Mouse (Mus musculus) adrenal gland, postnatal 10 days (tissue): ENCODE results near the gene Gpha2. TPM values are rescaled to one million over a fixed set of nuclear protein-coding genes. Genes with fewer than 3 reads are reported as not detected.
A peak's percentile ranks its signal among the peaks of the same experiment; 100 is the strongest.

Experiments used
- DNase-seq: peaks from one replicate; pipeline ENCODE4 v3.0.0; 2021; ENCODE audit warnings: mixed read lengths
- microRNA-seq: library from miRNA; unstranded; fragments of <30 nt; microRNA quantifications from one replicate; pipeline ENCODE4 v1.2.0, GENCODE M21; 2021
- total RNA-seq, 2 experiments: library from RNA; stranded (reverse); gene quantifications; 2 replicates each; pipeline ENCODE4 v1.2.3; 2021

Gene Gpha2
- total RNA-seq, 2 experiments from 2014 or later: 16.9 to 18.2 TPM

DNA sequence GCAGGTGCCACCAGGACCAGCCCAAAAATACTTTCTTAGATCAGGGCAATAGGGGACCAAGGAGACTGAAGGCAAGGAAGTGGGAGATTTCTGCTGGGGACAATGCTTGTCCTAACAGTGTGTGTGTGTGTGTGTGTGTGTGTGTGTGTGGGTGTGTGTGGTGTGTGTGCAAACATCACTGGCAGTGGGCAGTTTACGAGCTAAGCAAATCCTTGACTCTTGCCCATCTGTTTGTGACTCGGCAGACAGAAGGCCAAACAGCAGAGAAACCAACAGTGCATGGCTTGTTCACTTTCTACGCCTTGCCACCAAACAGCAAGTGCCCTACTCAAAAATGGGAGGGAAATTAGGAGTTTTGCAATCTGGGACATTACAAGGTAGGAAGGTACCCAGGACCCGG is 47.4 kb downstream of the Gpha2 start:
- DNase-seq: no peak

DNA sequence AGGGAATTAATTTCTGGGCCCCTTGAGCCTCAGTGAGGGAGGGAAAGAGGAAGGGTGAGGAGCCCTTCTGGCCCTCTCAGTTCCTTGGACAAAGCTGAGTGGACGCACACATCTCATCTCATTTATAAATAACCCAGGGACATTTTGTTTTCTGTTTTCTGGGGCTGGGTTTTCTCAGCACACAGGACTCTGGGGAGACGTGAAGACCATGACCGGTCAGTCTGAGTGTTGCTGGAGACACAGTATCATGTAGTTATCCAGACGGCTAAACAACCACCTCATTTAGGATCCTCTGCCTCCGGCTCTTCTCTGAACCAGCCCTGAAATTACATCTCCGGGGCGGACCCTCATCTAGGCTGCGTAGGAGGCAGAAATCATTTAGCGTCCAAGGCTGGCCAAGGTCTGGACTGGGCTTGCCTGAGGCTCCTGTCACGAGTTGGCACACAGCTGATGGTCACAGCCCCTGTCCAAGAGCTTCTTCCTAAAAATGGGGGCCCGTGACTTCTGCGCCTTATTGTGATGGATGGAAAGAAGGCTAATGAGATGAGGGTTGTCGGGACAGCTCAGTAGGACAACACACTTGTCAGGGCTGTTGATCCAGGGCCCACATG is 47.9 kb downstream of the Gpha2 start:
- no peak for DNase-seq

DNA sequence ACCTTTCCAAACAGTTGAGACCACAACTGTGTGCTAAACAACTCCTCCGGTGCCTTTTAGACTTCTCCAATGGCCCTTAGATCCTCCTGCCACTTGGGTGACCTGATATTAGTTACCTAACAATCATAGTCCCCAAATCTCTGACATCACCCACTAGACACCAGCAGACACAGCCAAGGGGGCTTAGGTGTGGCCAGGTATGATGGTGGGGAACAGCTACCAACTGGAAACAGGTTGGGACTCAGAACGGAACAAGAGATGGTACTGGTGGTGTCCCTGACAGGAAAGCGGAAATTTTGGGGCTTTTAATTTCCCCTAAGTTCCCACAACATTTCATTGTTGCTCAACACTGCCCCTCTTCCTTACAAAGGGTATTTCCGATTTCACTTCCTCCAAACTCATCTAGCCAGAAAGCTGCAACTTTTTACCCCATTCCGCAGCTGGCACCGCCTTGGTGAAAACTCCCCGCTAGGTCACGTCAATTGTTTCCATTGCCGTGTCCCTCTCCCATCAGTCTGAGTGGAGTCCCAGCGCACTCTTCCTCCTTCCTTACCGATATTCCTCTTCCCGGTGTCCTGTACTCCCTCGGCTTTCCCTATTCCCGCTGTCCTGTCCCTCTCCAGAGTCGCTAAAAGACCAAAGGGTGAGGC is 49.7 kb downstream of the Gpha2 start:
- no peak for DNase-seq

DNA sequence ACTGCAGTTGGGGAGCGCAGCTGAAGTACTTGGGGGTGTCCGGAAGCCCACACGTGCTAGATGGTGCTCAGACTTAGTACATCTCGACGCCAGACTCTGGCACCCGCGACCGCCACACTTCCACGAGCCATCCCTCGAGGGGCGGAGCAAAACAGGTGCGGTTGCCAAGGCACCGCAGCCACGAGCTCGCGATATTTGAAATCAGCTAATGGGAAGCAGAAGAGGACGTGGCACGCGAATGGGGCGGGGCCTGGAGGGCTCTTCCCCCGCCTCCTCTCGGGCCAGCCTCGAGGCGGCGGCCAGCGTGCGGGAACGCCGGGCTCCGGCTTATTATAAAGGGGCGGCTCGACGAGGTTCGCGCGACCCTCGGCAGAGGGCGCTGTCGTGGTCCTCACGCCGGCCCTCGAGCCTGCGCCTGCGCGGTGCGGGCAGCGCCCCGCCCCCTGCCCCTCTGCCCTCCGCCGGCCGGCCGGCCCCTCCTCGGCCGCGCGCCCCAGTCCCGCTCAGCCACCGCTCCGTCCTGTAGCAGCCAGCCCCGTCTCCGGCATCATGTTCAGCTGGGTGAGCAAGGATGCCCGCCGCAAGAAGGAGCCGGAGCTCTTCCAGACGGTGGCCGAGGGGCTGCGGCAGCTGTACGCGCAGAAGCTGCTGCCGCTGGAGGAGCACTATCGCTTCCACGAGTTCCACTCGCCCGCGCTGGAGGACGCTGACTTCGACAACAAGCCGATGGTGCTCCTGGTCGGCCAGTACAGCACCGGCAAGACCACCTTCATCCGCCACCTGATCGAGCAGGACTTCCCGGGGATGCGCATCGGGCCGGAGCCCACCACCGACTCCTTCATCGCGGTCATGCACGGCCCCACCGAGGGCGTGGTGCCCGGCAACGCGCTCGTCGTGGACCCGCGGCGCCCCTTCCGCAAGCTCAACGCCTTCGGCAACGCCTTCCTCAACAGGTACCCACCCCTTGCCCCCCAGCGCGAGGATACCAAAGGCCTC is 50.5 kb downstream of the Gpha2 start, which contains the start of gene Ehd1:
Gene Ehd1 (plus strand): TSS at position 300 of the 996 bp plus-strand sequence.
- DNase-seq: peak; percentile 98

Small RNA genes lying within 50 kb of the gene (microRNA-seq; reads per million reads assigned to microRNA genes)
- 209 reads per million, percentile 54 among the genes with 10 or more reads in this experiment for gene Mir192
- 370 reads per million, percentile 62 among the genes with 10 or more reads in this experiment for gene Mir194-2

Other genes with a start within 250 kb of the Gpha2 start
- not detected for gene Slc22a20, start 240.2 kb upstream of the Gpha2 start, total RNA-seq
- gene Capn1, start 210.5 kb upstream of the Gpha2 start, total RNA-seq: 10 to 100 TPM; 31.3 to 40.0 TPM
- gene Syvn1, start 179.8 kb upstream of the Gpha2 start, total RNA-seq: 10 to 100 TPM; 40.5 to 43.7 TPM
- gene Mrpl49, start 168.6 kb upstream of the Gpha2 start, total RNA-seq: 10 to 100 TPM; 58.2 to 59.4 TPM
- gene Fau, start 168.5 kb upstream of the Gpha2 start, total RNA-seq: 1,000 to 10,000 TPM; 1,154 to 1,182 TPM
- gene Znhit2, start 165.2 kb upstream of the Gpha2 start, total RNA-seq: 10 to 100 TPM; 21.6 to 26.1 TPM
- 10 to 100 TPM; 14.3 to 15.9 TPM for gene Tm7sf2, start 158.0 kb upstream of the Gpha2 start, total RNA-seq
- 10 to 100 TPM; 45.1 to 61.3 TPM for gene Vps51, start 149.1 kb upstream of the Gpha2 start, total RNA-seq
- not detected for gene Tmem262, start 146.3 kb upstream of the Gpha2 start, total RNA-seq
- gene Gm28374, start 144.1 kb upstream of the Gpha2 start, total RNA-seq: not detected
- gene Zfpl1, start 141.4 kb upstream of the Gpha2 start, total RNA-seq: 10 to 100 TPM; 33.5 to 33.6 TPM
- 1 to 10 TPM; 7.0 to 7.1 TPM for gene Cdca5, start 141.4 kb upstream of the Gpha2 start, total RNA-seq
- gene AC131692.1, start 132.0 kb upstream of the Gpha2 start, total RNA-seq: under 1 TPM in 1 of 2 experiments, not detected in 1; 0.82 TPM
- under 1 TPM; 0.24 to 0.30 TPM for gene Naaladl1, start 120.6 kb upstream of the Gpha2 start, total RNA-seq
- gene Sac3d1, start 107.7 kb upstream of the Gpha2 start, total RNA-seq: 10 to 100 TPM; 15.9 to 17.2 TPM
- 10 to 100 TPM; 19.6 to 21.8 TPM for gene Snx15, start 98.1 kb upstream of the Gpha2 start, total RNA-seq
- 1 to 10 TPM in 1 of 2 experiments, under 1 TPM in 1; 0.57 to 1.6 TPM for gene Batf2, start 85.4 kb upstream of the Gpha2 start, total RNA-seq
- gene Arl2, start 84.8 kb upstream of the Gpha2 start, total RNA-seq: 10 to 100 TPM; 63.1 to 63.7 TPM
- gene Majin, start 42.0 kb upstream of the Gpha2 start, total RNA-seq: under 1 TPM; 0.72 to 0.79 TPM
- gene Ppp2r5b, start 9.5 kb downstream of the Gpha2 start, total RNA-seq: 10 to 100 TPM; 52.9 to 56.9 TPM
- 10 to 100 TPM; 25.0 to 30.2 TPM for gene Atg2a, start 15.3 kb downstream of the Gpha2 start, total RNA-seq
- gene Ehd1, start 50.3 kb downstream of the Gpha2 start, total RNA-seq: 100 to 1,000 TPM; 104 to 106 TPM
- gene Cdc42bpg, start 80.1 kb downstream of the Gpha2 start, total RNA-seq: 10 to 100 TPM; 10.3 to 11.6 TPM
- 10 to 100 TPM; 37.1 to 38.7 TPM for gene Men1, start 108.6 kb downstream of the Gpha2 start, total RNA-seq
- 10 to 100 TPM; 35.9 to 54.6 TPM for gene Map4k2, start 114.8 kb downstream of the Gpha2 start, total RNA-seq
- gene Sf1, start 137.3 kb downstream of the Gpha2 start, total RNA-seq: 100 to 1,000 TPM; 166 to 186 TPM
- gene Pygm, start 158.0 kb downstream of the Gpha2 start, total RNA-seq: 100 to 1,000 TPM in 1 of 2 experiments, 10 to 100 TPM in 1; 92.0 to 223 TPM
- 10 to 100 TPM; 53.2 to 54.9 TPM for gene Rasgrp2, start 173.0 kb downstream of the Gpha2 start, total RNA-seq
- 10 to 100 TPM in 1 of 2 experiments, 1 to 10 TPM in 1; 7.5 to 14.5 TPM for gene Nrxn2, start 192.4 kb downstream of the Gpha2 start, total RNA-seq